Mouse (Mus musculus): ENCODE measurements around the gene Tmed8. TPM values are rescaled to one million over a fixed set of nuclear protein-coding genes. Genes with fewer than 3 reads are reported as not detected.

Tmed8 gene
- polyA plus RNA-seq, 1 experiment, result 13.4 TPM

- peaks cover 3% of the 10 kb centered on the region for H3K4me1 ChIP-seq (ENCODE audit: control insufficient read depth, insufficient read depth, low read length)
- H3K27ac ChIP-seq (ENCODE audit: insufficient read depth, low read length), result no peak overlapping the region
- TF ChIP-seq CTCF (IDR thresholded peaks at IDR 0.05; ENCODE audit: low read depth, low read length) (no peak), EP300 (IDR thresholded peaks at IDR 0.05; ENCODE audit: insufficient read depth, low read depth, low read length) (no peak), POLR2A (IDR thresholded peaks at IDR 0.05; ENCODE audit: insufficient read depth, low read length) (no peak)
- no peak overlapping the region for H3K4me3 ChIP-seq (ENCODE audit: low read depth, low read length)
- no peak overlapping the region for H3K9ac ChIP-seq (ENCODE audit: low read depth, poor library complexity, severe bottlenecking)
- H3K27me3 ChIP-seq (ENCODE audit: control insufficient read depth, insufficient read depth, low read length, poor library complexity, severe bottlenecking), result no peaks in the 10 kb centered on the region
- H3K36me3 ChIP-seq (ENCODE audit: control insufficient read depth, insufficient read depth, low read length, poor library complexity, severe bottlenecking), result no peaks in the 10 kb centered on the region
- no peaks in the 10 kb centered on the region for H3K9me3 ChIP-seq (replicated peaks; ENCODE audit: control insufficient read depth, insufficient read depth, low read length, poor library complexity, severe bottlenecking)
Measured at GRCm38 (mm10) chr12:87201694-87202093, 1.4 kb upstream of the Tmed8 start.

GRCm38 (mm10) chr12:87199206-87199972 is 865 bp downstream of the Tmed8 start, which contains the start of gene Samd15:
TSS of gene Samd15 (plus strand) at chr12:87199723.
- TF ChIP-seq POLR2A (IDR thresholded peaks at IDR 0.05; ENCODE audit: insufficient read depth, low read length), result no peak
- no peak for TF ChIP-seq EP300 (IDR thresholded peaks at IDR 0.05; ENCODE audit: insufficient read depth, low read depth, low read length)
- no peak for TF ChIP-seq CTCF (IDR thresholded peaks at IDR 0.05; ENCODE audit: low read depth, low read length)
- H3K9ac ChIP-seq (ENCODE audit: low read depth, poor library complexity, severe bottlenecking), result peak within 1 kb of the TSS; percentile 95
- no peaks in the 10 kb centered on the region for H3K9me3 ChIP-seq (replicated peaks; ENCODE audit: control insufficient read depth, insufficient read depth, low read length, poor library complexity, severe bottlenecking)
- H3K4me1 ChIP-seq (ENCODE audit: control insufficient read depth, insufficient read depth, low read length), result peaks cover 3% of the 10 kb centered on the region
- H3K27me3 ChIP-seq (ENCODE audit: control insufficient read depth, insufficient read depth, low read length, poor library complexity, severe bottlenecking), result no peaks in the 10 kb centered on the region
- H3K36me3 ChIP-seq (ENCODE audit: control insufficient read depth, insufficient read depth, low read length, poor library complexity, severe bottlenecking), result no peaks in the 10 kb centered on the region
- no peak within 1 kb of the TSS for H3K27ac ChIP-seq (ENCODE audit: insufficient read depth, low read length)
- H3K4me3 ChIP-seq (ENCODE audit: low read depth, low read length), result peak within 1 kb of the TSS; percentile 92

GRCm38 (mm10) chr12:87198792-87199191 is 1.5 kb downstream of the Tmed8 start:
- Histone ChIP-seq H3K4me3 (ENCODE audit: low read depth, low read length) (no peak overlapping the region), H3K9ac (ENCODE audit: low read depth, poor library complexity, severe bottlenecking) (peak overlapping the region; percentile 95), H3K27me3 (ENCODE audit: control insufficient read depth, insufficient read depth, low read length, poor library complexity, severe bottlenecking) (no peaks in the 10 kb centered on the region), H3K27ac (ENCODE audit: insufficient read depth, low read length) (no peak overlapping the region), H3K4me1 (ENCODE audit: control insufficient read depth, insufficient read depth, low read length) (peaks cover 3% of the 10 kb centered on the region), H3K36me3 (ENCODE audit: control insufficient read depth, insufficient read depth, low read length, poor library complexity, severe bottlenecking) (no peaks in the 10 kb centered on the region), H3K9me3 (replicated peaks; ENCODE audit: control insufficient read depth, insufficient read depth, low read length, poor library complexity, severe bottlenecking) (no peaks in the 10 kb centered on the region)
- no peak for TF ChIP-seq CTCF (IDR thresholded peaks at IDR 0.05; ENCODE audit: low read depth, low read length)
- TF ChIP-seq POLR2A (IDR thresholded peaks at IDR 0.05; ENCODE audit: insufficient read depth, low read length), result no peak
- no peak for TF ChIP-seq EP300 (IDR thresholded peaks at IDR 0.05; ENCODE audit: insufficient read depth, low read depth, low read length)

- Histone ChIP-seq H3K4me3 (ENCODE audit: low read depth, low read length) (no peak overlapping the region), H3K4me1 (ENCODE audit: control insufficient read depth, insufficient read depth, low read length) (peaks cover 3% of the 10 kb centered on the region), H3K9ac (ENCODE audit: low read depth, poor library complexity, severe bottlenecking) (no peak overlapping the region), H3K27ac (ENCODE audit: insufficient read depth, low read length) (no peak overlapping the region), H3K9me3 (replicated peaks; ENCODE audit: control insufficient read depth, insufficient read depth, low read length, poor library complexity, severe bottlenecking) (no peaks in the 10 kb centered on the region), H3K36me3 (ENCODE audit: control insufficient read depth, insufficient read depth, low read length, poor library complexity, severe bottlenecking) (no peaks in the 10 kb centered on the region), H3K27me3 (ENCODE audit: control insufficient read depth, insufficient read depth, low read length, poor library complexity, severe bottlenecking) (no peaks in the 10 kb centered on the region)
- TF ChIP-seq POLR2A (IDR thresholded peaks at IDR 0.05; ENCODE audit: insufficient read depth, low read length) (no peak), CTCF (IDR thresholded peaks at IDR 0.05; ENCODE audit: low read depth, low read length) (no peak), EP300 (IDR thresholded peaks at IDR 0.05; ENCODE audit: insufficient read depth, low read depth, low read length) (no peak)
Measured at GRCm38 (mm10) chr12:87196310-87196709, 3.9 kb downstream of the Tmed8 start.

- peaks cover 2% of the 10 kb centered on the region for H3K4me1 ChIP-seq (ENCODE audit: control insufficient read depth, insufficient read depth, low read length)
- H3K27me3 ChIP-seq (ENCODE audit: control insufficient read depth, insufficient read depth, low read length, poor library complexity, severe bottlenecking), result no peaks in the 10 kb centered on the region
- H3K4me3 ChIP-seq (ENCODE audit: low read depth, low read length), result no peak overlapping the region
- no peak overlapping the region for H3K27ac ChIP-seq (ENCODE audit: insufficient read depth, low read length)
- no peaks in the 10 kb centered on the region for H3K9me3 ChIP-seq (replicated peaks; ENCODE audit: control insufficient read depth, insufficient read depth, low read length, poor library complexity, severe bottlenecking)
- H3K9ac ChIP-seq (ENCODE audit: low read depth, poor library complexity, severe bottlenecking), result no peak overlapping the region
- TF ChIP-seq EP300 (IDR thresholded peaks at IDR 0.05; ENCODE audit: insufficient read depth, low read depth, low read length) (no peak), CTCF (IDR thresholded peaks at IDR 0.05; ENCODE audit: low read depth, low read length) (no peak), POLR2A (IDR thresholded peaks at IDR 0.05; ENCODE audit: insufficient read depth, low read length) (no peak)
- H3K36me3 ChIP-seq (ENCODE audit: control insufficient read depth, insufficient read depth, low read length, poor library complexity, severe bottlenecking), result no peaks in the 10 kb centered on the region
Measured at GRCm38 (mm10) chr12:87195069-87195468, 5.2 kb downstream of the Tmed8 start.

GRCm38 (mm10) chr12:87193008-87193407 is 7.2 kb downstream of the Tmed8 start:
- no peaks in the 10 kb centered on the region for H3K36me3 ChIP-seq (ENCODE audit: control insufficient read depth, insufficient read depth, low read length, poor library complexity, severe bottlenecking)
- peaks cover 2% of the 10 kb centered on the region for H3K4me1 ChIP-seq (ENCODE audit: control insufficient read depth, insufficient read depth, low read length)
- H3K9me3 ChIP-seq (replicated peaks; ENCODE audit: control insufficient read depth, insufficient read depth, low read length, poor library complexity, severe bottlenecking), result no peaks in the 10 kb centered on the region
- TF ChIP-seq EP300 (IDR thresholded peaks at IDR 0.05; ENCODE audit: insufficient read depth, low read depth, low read length) (no peak), POLR2A (IDR thresholded peaks at IDR 0.05; ENCODE audit: insufficient read depth, low read length) (no peak), CTCF (IDR thresholded peaks at IDR 0.05; ENCODE audit: low read depth, low read length) (no peak)
- H3K27ac ChIP-seq (ENCODE audit: insufficient read depth, low read length), result no peak overlapping the region
- H3K27me3 ChIP-seq (ENCODE audit: control insufficient read depth, insufficient read depth, low read length, poor library complexity, severe bottlenecking), result no peaks in the 10 kb centered on the region
- H3K4me3 ChIP-seq (ENCODE audit: low read depth, low read length), result no peak overlapping the region
- H3K9ac ChIP-seq (ENCODE audit: low read depth, poor library complexity, severe bottlenecking), result no peak overlapping the region

All from ES-Bruce4 (cell line).